Mouse (Mus musculus): ENCODE data around the gene Lef1. TPM values are rescaled to one million over a fixed set of nuclear protein-coding genes. Genes with fewer than 3 reads are reported as not detected.

The Lef1 gene
- polyA plus RNA-seq, 2 experiments from 2014 or later, result 208 to 272 TPM

- no peak for ATAC-seq
These were observed 85.8 kb downstream of the Lef1 start for GRCm38 (mm10) chr3:131196050-131196449.

GRCm38 (mm10) chr3:131196507-131197019 lies 86.3 kb downstream of the Lef1 start:
- ATAC-seq, result no peak

- no peak for ATAC-seq
These were observed 88.7 kb downstream of the Lef1 start for GRCm38 (mm10) chr3:131198991-131199390.

- ATAC-seq, result peak; percentile 72
These were observed 89.5 kb downstream of the Lef1 start for GRCm38 (mm10) chr3:131199590-131200288.

- ATAC-seq, result no peak
These were observed 92.0 kb downstream of the Lef1 start for GRCm38 (mm10) chr3:131202311-131202710.

GRCm38 (mm10) chr3:131207846-131208245 lies 97.6 kb downstream of the Lef1 start:
- peak; percentile 8 for ATAC-seq

GRCm38 (mm10) chr3:131208265-131208891 lies 98.1 kb downstream of the Lef1 start:
- peak; percentile 97 for ATAC-seq

GRCm38 (mm10) chr3:131212200-131212599 lies 101.9 kb downstream of the Lef1 start:
- no peak for ATAC-seq

GRCm38 (mm10) chr3:131214060-131214658 lies 103.9 kb downstream of the Lef1 start:
- ATAC-seq, result no peak

- ATAC-seq, result peak; percentile 58
These were observed 104.6 kb downstream of the Lef1 start for GRCm38 (mm10) chr3:131214841-131215240.

- no peak for ATAC-seq
These were observed 108.5 kb downstream of the Lef1 start for GRCm38 (mm10) chr3:131218636-131219390.

GRCm38 (mm10) chr3:131228083-131228482 lies 117.8 kb downstream of the Lef1 start:
- ATAC-seq, result peak; percentile 32

GRCm38 (mm10) chr3:131237061-131237460 lies 126.8 kb downstream of the Lef1 start:
- no peak for ATAC-seq

GRCm38 (mm10) chr3:131237785-131238633 lies 127.7 kb downstream of the Lef1 start:
- ATAC-seq, result peak; percentile 93

GRCm38 (mm10) chr3:131245766-131246578 lies 135.7 kb downstream of the Lef1 start:
- peak; percentile 69 for ATAC-seq

GRCm38 (mm10) chr3:131246579-131247046 lies 136.3 kb downstream of the Lef1 start:
- no peak for ATAC-seq

GRCm38 (mm10) chr3:131247447-131247846 lies 137.2 kb downstream of the Lef1 start:
- ATAC-seq, result no peak

- ATAC-seq, result no peak
These were observed 137.6 kb downstream of the Lef1 start for GRCm38 (mm10) chr3:131247851-131248250.

- ATAC-seq, result no peak
These were observed 138.2 kb downstream of the Lef1 start for GRCm38 (mm10) chr3:131248444-131248843.

- ATAC-seq, result peak; percentile 57
These were observed 140.0 kb downstream of the Lef1 start for GRCm38 (mm10) chr3:131250283-131250682.

GRCm38 (mm10) chr3:131250978-131251377 lies 140.7 kb downstream of the Lef1 start:
- ATAC-seq, result no peak

Data from CD4-positive, CD25-positive, alpha-beta regulatory T cell, adult 4 months (primary cell).